Mouse (Mus musculus) midbrain, embryonic 14.5 days (tissue): ENCODE results near the gene Wbp11. TPM values are rescaled to one million over a fixed set of nuclear protein-coding genes. Genes with fewer than 3 reads are reported as not detected.

Experiments
- ATAC-seq: fragments of 200-750 bp; cut with Nextera tagmentation; 2 replicates; pipeline ENCODE4 v1.8.0; 2017; ENCODE audit warnings: moderate number of reproducible peaks, moderate library complexity; ENCODE audit not compliant: low FRiP score, low TSS enrichment
- DNase-seq: peaks from one replicate; pipeline ENCODE4 v3.0.0-alpha.2; 2015
- H3K27ac ChIP-seq: fragments of 300-500 bp; sonication (generic); replicated peaks from 2 replicates; pipeline ENCODE4 v1.5.1; 2014; ENCODE audit warnings: mild to moderate bottlenecking, low read depth, low read length, moderate library complexity
- H3K27me3 ChIP-seq: fragments of 300-500 bp; sonication (generic); 2 replicates; pipeline ENCODE4 v1.6.1; 2014; ENCODE audit warnings: low read length, control low read depth, mixed read lengths; ENCODE audit not compliant: control insufficient read depth, insufficient read depth
- H3K36me3 ChIP-seq: fragments of 300-500 bp; sonication (generic); 2 replicates; pipeline ENCODE4 v1.6.1; 2014; ENCODE audit warnings: low read length, control low read depth; ENCODE audit not compliant: control insufficient read depth, insufficient read depth
- H3K4me1 ChIP-seq: fragments of 300-500 bp; sonication (generic); 2 replicates; pipeline ENCODE4 v1.6.1; 2014; ENCODE audit warnings: mild to moderate bottlenecking, antibody characterized with exemption, low read length, control low read depth; ENCODE audit not compliant: control insufficient read depth, insufficient read depth
- H3K4me2 ChIP-seq: fragments of 300-500 bp; sonication (generic); 2 replicates; pipeline ENCODE4 v1.6.1; 2014; ENCODE audit warnings: mild to moderate bottlenecking, low read length, moderate library complexity
- H3K4me3 ChIP-seq: fragments of 300-500 bp; sonication (generic); replicated peaks from 2 replicates; pipeline ENCODE4 v1.5.1; 2014; ENCODE audit warnings: low read depth, low read length
- H3K9ac ChIP-seq: fragments of 300-500 bp; sonication (generic); replicated peaks from 2 replicates; pipeline ENCODE4 v1.6.1; 2014; ENCODE audit warnings: mild to moderate bottlenecking, low read length, moderate library complexity
- H3K9me3 ChIP-seq: fragments of 300-500 bp; sonication (generic); 2 replicates; pipeline ENCODE4 v1.6.1; 2016; ENCODE audit warnings: low read length, control low read depth, mixed read lengths; ENCODE audit not compliant: control insufficient read depth
- WGBS: fragments of 180-500 bp; shearing (Covaris S2); extraction: QIAGEN DNeasy Blood & Tissue Kit; methylation state at CpG from one replicate; pipeline ENCODE4 v1.1.7; 2014; 5-methylcytosine and 5-hydroxymethylcytosine counted together
- polyA plus RNA-seq: library from polyadenylated mRNA; unstranded; fragments of >200 nt; fragmentation: Nextera tagmentation; extraction: Ambion mirVana; gene quantifications from 2 replicates; pipeline ENCODE4 v1.2.1, GENCODE M21; 2014

Gene Wbp11
- polyA plus RNA-seq, 1 experiment from 2014 or later = 88.1 TPM

GRCm38 (mm10) chr6:136827116-136827515, 917 bp downstream of the Wbp11 start:
- ATAC-seq = no peak
- Histone ChIP-seq H3K9ac (peak overlapping the region; percentile 97), H3K4me3 (peak overlapping the region; percentile 100), H3K9me3 (no peaks in the 10 kb centered on the region), H3K27ac (no peak overlapping the region), H3K4me2 (peak overlapping the region; percentile 79), H3K27me3 (no peaks in the 10 kb centered on the region), H3K4me1 (peaks cover 13% of the 10 kb centered on the region), H3K36me3 (peaks cover 31% of the 10 kb centered on the region)
- WGBS = 19% methylated on average over 7 of the region's 7 CpGs
- no peak for DNase-seq

DNA sequence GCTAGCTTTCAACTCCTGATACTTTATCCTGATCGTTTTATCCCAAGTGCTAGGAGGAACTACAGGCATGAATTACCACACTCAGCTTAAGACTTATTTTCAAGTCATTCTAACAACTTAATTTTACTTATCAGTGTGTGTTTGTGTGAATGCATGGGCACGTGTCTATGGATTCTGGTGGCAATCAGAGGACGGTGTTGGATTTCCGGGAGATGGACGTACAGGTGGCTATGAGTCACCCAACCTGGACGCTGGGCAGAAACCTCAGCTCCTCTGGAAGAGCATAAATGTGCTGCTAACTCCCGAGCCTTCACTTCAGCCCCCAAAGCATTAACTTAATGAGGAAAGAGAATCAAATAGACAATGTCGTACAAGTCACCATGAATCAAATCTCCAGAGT, 3.0 kb downstream of the Wbp11 start:
- Histone ChIP-seq H3K27ac (no peak overlapping the region), H3K27me3 (no peaks in the 10 kb centered on the region), H3K9me3 (no peaks in the 10 kb centered on the region), H3K36me3 (peaks cover 52% of the 10 kb centered on the region), H3K4me2 (no peak overlapping the region), H3K4me3 (no peak overlapping the region), H3K9ac (no peak overlapping the region), H3K4me1 (peaks cover 13% of the 10 kb centered on the region)
- DNase-seq = no peak
- ATAC-seq = no peak
- 95% methylated on average over 8 of the region's 8 CpGs for WGBS

GRCm38 (mm10) chr6:136821086-136821485, 6.9 kb downstream of the Wbp11 start:
- no peak for ATAC-seq
- WGBS = 94% methylated on average over 18 of the region's 18 CpGs
- Histone ChIP-seq H3K36me3 (peaks cover 90% of the 10 kb centered on the region), H3K27me3 (no peaks in the 10 kb centered on the region), H3K4me1 (no peaks in the 10 kb centered on the region), H3K4me3 (no peak overlapping the region), H3K9ac (no peak overlapping the region), H3K27ac (no peak overlapping the region), H3K4me2 (no peak overlapping the region), H3K9me3 (no peaks in the 10 kb centered on the region)
- DNase-seq = no peak

DNA sequence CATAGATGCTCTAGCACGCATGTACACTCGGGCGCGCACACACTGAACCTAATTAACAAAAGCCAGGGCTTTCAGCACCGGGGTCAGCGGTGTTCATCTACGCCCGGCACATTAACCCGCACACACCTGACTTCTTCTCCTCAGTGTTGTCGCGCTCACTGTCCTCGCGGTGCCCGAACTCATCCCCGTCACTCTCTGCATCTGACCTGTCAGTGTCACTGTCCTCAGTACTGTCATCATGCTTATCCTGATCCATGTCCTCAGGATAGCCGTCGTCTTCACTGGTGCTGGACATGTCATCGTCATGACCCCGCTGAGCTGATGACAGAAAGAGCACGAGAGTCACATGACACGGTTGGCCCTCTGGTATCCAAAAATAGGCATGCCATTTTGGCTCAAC, 7.7 kb downstream of the Wbp11 start:
- no peaks in the 10 kb centered on the region for H3K4me1 ChIP-seq
- DNase-seq (no peak), ATAC-seq (no peak)
- no peak overlapping the region for H3K27ac ChIP-seq
- no peaks in the 10 kb centered on the region for H3K9me3 ChIP-seq
- no peak overlapping the region for H3K4me2 ChIP-seq
- H3K9ac ChIP-seq = no peak overlapping the region
- no peaks in the 10 kb centered on the region for H3K27me3 ChIP-seq
- H3K36me3 ChIP-seq = peaks cover 92% of the 10 kb centered on the region
- no peak overlapping the region for H3K4me3 ChIP-seq
- WGBS = 98% methylated on average over 21 of the region's 21 CpGs

- DNase-seq = no peak
- Histone ChIP-seq H3K9me3 (no peaks in the 10 kb centered on the region), H3K4me2 (no peak overlapping the region), H3K27ac (no peak overlapping the region), H3K4me1 (no peaks in the 10 kb centered on the region), H3K9ac (no peak overlapping the region), H3K36me3 (peaks cover 95% of the 10 kb centered on the region), H3K4me3 (no peak overlapping the region), H3K27me3 (no peaks in the 10 kb centered on the region)
- ATAC-seq = no peak
- WGBS = 92% methylated on average over 3 of the region's 3 CpGs
Observed at GRCm38 (mm10) chr6:136817549-136817948, 10.5 kb downstream of the Wbp11 start.

- Histone ChIP-seq H3K4me3 (no peak overlapping the region), H3K36me3 (peaks cover 94% of the 10 kb centered on the region), H3K4me1 (no peaks in the 10 kb centered on the region), H3K4me2 (no peak overlapping the region), H3K27ac (no peak overlapping the region), H3K27me3 (no peaks in the 10 kb centered on the region), H3K9me3 (no peaks in the 10 kb centered on the region), H3K9ac (no peak overlapping the region)
- ATAC-seq (no peak), DNase-seq (no peak)
- 95% methylated on average over 21 of the region's 21 CpGs for WGBS
Observed at GRCm38 (mm10) chr6:136816826-136817225, 11.2 kb downstream of the Wbp11 start.

GRCm38 (mm10) chr6:136815381-136815780, 12.7 kb downstream of the Wbp11 start:
- no peak for ATAC-seq
- Histone ChIP-seq H3K4me2 (no peak overlapping the region), H3K4me3 (no peak overlapping the region), H3K36me3 (peaks cover 79% of the 10 kb centered on the region), H3K9me3 (no peaks in the 10 kb centered on the region), H3K9ac (no peak overlapping the region), H3K27ac (no peak overlapping the region), H3K27me3 (no peaks in the 10 kb centered on the region), H3K4me1 (0 out of 2 replicates have a peak, but pooled peaks cover under 1% of the 10 kb centered on the region)
- DNase-seq = no peak
- 96% methylated on average over 7 of the region's 7 CpGs for WGBS

- no peak overlapping the region for H3K4me2 ChIP-seq
- no peaks in the 10 kb centered on the region for H3K27me3 ChIP-seq
- H3K9ac ChIP-seq = no peak overlapping the region
- no peak for ATAC-seq
- H3K4me3 ChIP-seq = no peak overlapping the region
- no peak for DNase-seq
- no peaks in the 10 kb centered on the region for H3K9me3 ChIP-seq
- peaks cover 11% of the 10 kb centered on the region for H3K4me1 ChIP-seq
- H3K36me3 ChIP-seq = peaks cover 57% of the 10 kb centered on the region
- H3K27ac ChIP-seq = no peak overlapping the region
- 54% methylated on average over 4 of the region's 4 CpGs for WGBS
Observed at GRCm38 (mm10) chr6:136813117-136813516, 14.9 kb downstream of the Wbp11 start.

GRCm38 (mm10) chr6:136811196-136811595, 16.8 kb downstream of the Wbp11 start:
- 89% methylated on average over 10 of the region's 10 CpGs for WGBS
- no peaks in the 10 kb centered on the region for H3K27me3 ChIP-seq
- no peak overlapping the region for H3K9ac ChIP-seq
- H3K4me1 ChIP-seq = peaks cover 18% of the 10 kb centered on the region
- no peak overlapping the region for H3K27ac ChIP-seq
- H3K4me3 ChIP-seq = no peak overlapping the region
- H3K9me3 ChIP-seq = no peaks in the 10 kb centered on the region
- no peak for DNase-seq
- peaks cover 39% of the 10 kb centered on the region for H3K36me3 ChIP-seq
- no peak for ATAC-seq
- H3K4me2 ChIP-seq = no peak overlapping the region
